Mouse (Mus musculus) layer of hippocampus, adult 8-10 months (tissue): ENCODE results near the gene Dscaml1. TPM values are rescaled to one million over a fixed set of nuclear protein-coding genes. Genes with fewer than 3 reads are reported as not detected.

Experiments
- DNase-seq, 2 experiments: peaks; one replicate each; pipeline ENCODE4 v3.0.0; 2022; ENCODE audit warnings: low spot score in 2 of 2
- total RNA-seq, 4 experiments: library from RNA; stranded (reverse); gene quantifications; 2 replicates each; pipeline ENCODE4 v1.2.4; 2022

The Dscaml1 gene
- total RNA-seq, 4 experiments from 2014 or later: 84.0 to 101 (median 88.8) TPM

GRCm38 (mm10) chr9:45505487-45505939, 79.1 kb downstream of the Dscaml1 start:
- DNase-seq: no peak

DNA sequence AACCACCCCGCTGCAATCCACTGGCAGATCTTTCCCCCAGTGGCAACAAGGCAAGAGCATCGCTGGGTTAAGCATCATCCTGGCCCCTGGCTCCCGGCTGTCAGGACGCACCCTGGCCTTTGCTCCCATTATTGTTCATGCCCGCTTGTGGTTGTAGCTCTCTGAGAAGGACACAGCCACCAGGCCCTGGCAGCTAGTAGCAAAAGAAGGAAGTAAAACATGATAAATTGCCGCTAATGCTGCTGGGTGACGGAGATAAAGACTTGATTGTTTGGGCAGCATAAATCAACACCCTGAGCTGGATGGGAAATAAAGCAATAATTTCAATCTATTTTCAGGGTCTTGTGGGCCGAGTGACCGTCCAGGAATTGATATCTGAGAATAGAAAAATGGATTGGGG, 81.1 kb downstream of the Dscaml1 start:
- DNase-seq: no peak

DNA sequence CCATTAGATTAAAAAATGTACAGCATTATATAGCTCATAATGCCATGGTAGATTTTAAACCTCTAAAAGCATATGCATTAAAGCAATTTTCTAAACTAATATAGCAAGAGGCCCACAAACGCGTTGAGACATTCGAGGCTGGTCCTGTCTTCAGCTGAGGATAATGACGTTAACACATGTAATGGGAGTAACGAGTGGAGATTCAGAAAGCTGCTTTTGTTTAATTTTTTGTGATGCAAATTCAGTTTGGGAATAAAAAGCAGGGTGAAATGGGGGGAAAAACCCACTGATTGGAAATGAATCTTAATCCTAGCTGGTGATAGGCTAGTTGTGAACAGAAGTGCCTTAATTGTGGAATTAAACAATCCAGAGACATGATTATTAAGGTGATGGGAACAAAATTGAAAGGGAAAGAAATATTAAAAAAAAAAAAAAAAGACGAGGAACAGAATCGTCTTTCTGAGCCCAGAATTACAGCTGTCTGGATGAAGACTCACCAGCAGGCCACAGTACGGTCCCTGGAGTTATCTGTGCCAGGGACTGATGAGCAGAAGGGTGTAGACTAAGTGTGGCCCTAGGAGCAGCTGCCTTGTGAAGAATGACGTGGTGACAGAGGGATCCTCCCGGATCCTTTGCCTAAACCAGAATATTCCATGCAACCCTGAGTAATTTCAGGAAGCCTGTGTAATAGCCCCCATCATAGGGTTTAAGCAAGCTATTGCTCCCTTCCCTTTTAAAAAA, 84.5 kb downstream of the Dscaml1 start:
- DNase-seq: no peak

DNA sequence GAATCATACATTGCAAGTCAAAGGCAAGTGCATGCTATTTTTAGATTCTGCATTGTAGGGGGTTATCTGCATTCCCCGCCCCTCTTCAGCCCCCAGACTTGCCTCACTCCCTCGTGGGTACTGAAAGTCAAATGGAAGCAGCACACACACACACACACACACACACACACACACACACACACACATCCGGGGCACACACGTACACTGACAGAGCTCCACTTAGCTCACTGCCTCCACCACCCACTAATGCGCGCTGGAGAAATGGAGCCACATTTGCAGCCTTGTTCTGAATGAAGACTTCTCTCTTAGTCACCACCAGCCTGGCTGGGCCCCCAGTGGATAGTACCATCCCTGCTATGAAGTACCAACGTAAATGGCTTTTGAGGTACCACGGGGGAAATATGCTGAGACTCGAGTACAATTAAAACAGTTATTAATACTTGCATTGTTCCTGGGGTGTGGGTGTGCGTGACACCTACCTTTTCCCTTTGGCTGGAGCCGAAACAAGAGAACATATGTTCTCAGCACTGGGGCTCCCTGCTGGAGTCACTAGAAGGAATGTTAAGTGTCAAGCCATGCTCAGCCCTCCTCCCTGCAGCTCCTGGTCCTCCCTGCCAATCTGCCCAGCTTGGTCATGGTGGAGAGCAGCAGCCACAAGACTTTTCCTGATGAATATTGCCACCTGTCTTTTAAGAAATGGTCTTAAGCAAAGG, 91.7 kb downstream of the Dscaml1 start:
- peak in 1 of 2 experiments; percentile 41 for DNase-seq

GRCm38 (mm10) chr9:45519841-45520240, 93.4 kb downstream of the Dscaml1 start:
- no peak for DNase-seq

DNA sequence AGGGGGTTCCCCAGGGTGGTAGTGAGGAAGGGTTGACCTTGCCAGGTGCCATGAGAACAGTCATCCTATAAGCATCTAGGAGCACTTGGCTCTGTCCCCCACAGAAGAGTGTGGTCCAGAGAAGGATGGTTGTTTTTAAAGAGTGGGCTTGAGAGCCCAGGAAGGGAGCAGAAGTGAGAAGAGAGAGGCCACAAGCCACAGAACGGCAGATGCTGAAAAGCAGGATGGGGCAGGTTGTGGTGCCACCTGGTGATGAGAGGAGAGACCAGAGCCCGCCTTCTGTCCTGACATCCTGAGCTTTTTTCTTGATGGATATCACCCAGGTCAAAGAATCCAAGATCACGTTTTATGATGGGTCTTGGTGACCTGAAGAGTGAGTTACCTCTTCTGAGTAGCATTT, 96.4 kb downstream of the Dscaml1 start:
- no peak for DNase-seq

- DNase-seq: no peak
These were observed 98.1 kb downstream of the Dscaml1 start for GRCm38 (mm10) chr9:45524505-45524904.

- DNase-seq: no peak
These were observed 106.8 kb downstream of the Dscaml1 start for GRCm38 (mm10) chr9:45533253-45533652.

DNA sequence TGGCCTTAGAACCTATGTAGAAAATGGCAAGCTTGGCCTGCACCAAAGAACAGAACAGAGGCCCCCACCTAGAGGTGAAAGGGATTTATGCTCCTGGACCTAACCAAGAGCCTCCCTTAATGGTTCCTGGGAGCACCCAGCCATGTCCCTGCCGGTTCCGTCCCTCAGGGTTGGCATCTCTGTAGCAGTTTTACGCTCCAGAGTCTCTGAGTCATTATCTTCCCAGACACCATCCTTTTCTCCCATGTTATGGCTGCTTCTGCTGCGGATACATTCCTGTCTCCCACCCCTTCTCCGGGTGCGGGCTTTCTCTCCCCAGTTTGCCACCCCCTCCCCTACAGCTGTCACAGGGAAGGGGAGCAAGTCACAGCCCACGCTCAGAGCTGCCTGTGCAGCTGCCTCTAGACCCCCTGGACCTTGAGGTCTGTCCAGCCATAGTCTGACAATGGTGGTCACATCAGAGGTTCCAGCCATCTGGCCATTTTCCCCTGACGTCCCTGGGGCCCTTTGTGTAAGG, 108.1 kb downstream of the Dscaml1 start:
- no peak for DNase-seq

GRCm38 (mm10) chr9:45537649-45538048, 111.2 kb downstream of the Dscaml1 start:
- no peak for DNase-seq

DNA sequence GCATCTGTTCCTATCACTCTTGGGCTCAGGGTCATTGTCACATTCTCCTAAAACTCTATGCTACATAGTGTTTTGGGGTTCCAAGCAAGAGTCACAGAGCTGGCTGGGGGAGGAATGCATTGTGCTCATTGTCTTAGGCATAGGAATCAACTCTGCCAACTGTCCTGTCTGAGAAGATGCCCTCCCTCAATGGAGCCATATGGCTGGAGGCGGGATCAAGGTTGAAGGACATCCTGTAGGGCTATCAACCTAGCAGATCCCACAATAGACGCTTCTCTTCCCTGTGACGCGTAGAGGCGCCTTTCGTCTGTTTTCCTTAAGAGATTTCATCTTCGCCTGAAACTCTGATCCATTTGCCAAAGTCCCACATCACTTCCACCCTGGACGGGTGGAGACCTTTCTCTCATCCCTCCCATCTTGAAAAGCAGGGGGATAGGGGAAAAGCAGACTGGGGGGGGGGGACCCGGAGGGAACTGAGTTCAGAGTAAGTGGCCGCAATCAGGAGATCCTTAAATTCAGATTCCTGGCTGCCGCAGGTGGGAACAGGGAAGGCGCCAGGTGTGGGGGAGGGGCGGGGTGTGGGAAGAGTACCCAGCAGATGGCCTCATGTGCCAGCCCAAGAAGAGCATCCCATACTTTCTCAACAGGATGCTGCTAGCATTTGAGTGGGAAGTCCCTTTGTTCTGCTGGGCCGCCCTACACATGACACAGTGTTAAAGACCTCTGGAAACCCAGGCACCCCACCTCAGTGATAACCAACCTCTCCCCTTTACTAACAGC, 113.0 kb downstream of the Dscaml1 start:
- no peak for DNase-seq

DNA sequence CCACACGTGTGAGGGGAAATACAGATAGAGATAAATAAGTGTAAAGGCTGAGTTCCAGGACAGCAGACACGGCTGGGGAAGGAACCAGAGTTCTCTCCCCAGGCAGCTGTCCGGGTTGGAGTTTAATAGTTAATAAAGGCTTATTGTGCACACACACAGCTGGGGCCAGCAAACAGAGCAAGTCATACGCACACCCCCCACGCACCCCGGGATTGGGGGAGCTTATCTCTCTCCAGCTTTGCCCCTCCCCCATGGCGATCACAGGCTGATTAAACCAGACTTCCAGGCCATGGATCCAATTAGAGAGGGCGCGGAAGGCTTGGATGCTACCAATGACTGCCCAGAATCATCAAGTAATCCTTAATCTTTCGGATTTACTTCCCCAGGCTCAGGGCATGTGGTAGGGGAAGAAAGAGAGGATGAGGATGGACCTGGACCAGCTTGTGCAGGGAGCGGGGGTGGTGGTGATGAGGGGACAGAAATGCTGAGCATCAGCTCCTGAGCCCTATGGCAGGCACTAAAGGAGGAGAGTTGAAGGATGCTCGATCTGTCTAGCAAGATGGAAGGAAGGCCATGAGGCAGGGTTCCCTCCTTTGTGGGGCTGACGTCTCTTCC, 119.7 kb downstream of the Dscaml1 start:
- DNase-seq: peak; percentile 59 to 72

GRCm38 (mm10) chr9:45546902-45547578, 120.6 kb downstream of the Dscaml1 start:
- no peak for DNase-seq

- no peak for DNase-seq
These were observed 123.4 kb downstream of the Dscaml1 start for GRCm38 (mm10) chr9:45549796-45550195.

- no peak for DNase-seq
These were observed 123.8 kb downstream of the Dscaml1 start for GRCm38 (mm10) chr9:45550210-45550609.

- DNase-seq: peak; percentile 53 to 57
These were observed 124.2 kb downstream of the Dscaml1 start for GRCm38 (mm10) chr9:45550662-45551061.

DNA sequence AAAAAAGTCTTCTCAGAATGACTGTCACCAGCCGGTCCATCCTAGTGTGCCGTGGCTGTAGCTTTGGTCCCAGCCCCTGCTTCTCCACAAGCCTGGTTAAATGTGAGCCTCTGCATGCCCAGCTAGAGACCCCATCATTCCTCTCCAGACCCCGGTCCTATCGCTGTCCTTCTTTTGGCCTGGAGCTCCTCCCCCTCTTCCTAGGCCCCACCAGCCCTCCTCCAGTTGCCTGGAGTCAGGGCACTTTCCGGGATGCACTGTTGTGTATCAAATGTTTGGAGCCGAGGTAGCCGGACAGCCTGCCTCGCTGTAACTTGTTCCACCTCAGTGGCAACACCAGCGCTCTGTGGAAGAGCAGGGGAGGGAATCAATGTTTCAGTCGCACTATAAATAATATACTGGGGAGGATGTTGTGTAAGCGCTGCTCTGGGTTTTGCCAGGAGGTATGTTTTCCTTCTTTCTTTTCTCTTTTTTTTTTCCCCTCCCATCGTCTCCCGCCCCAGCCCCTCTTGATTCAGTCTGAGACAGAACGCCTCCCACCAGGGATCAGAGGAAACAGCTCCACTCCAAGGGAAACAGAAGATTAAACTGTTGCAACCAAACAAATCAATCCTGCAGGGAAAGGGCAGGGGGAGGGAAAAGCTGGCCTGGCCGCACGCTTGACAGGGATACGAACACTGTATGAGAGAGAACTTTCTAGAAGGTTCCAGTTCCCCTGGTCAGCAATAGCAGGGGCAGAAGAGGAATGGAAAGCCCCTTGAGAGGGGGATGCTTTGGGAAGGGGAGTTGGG, 128.8 kb downstream of the Dscaml1 start:
- DNase-seq: no peak

GRCm38 (mm10) chr9:45556882-45557281, 130.5 kb downstream of the Dscaml1 start:
- DNase-seq: no peak

GRCm38 (mm10) chr9:45560987-45561386, 134.6 kb downstream of the Dscaml1 start:
- no peak for DNase-seq
